Mouse (Mus musculus) testis, adult 2 months (tissue): ENCODE data around the gene Calm3.

Experiments used
- CTCF ChIP-seq: fragments of 200-500 bp; IDR thresholded peaks from 2 replicates; pipeline ENCODE4 v1.5.1; 2012; ENCODE audit warnings: low read depth, mild to moderate bottlenecking, inconsistent platforms, low read length, moderate library complexity; ENCODE audit not compliant: control insufficient read depth, insufficient read depth, insufficient replicate concordance
- POLR2A ChIP-seq: fragments of 200-500 bp; IDR thresholded peaks from 2 replicates; pipeline ENCODE4 v1.6.1; 2012; ENCODE audit warnings: low read depth, mild to moderate bottlenecking, inconsistent platforms, low read length, moderate library complexity; ENCODE audit not compliant: control insufficient read depth

GRCm38 (mm10) chr7:16885271-16885776 is 38.6 kb downstream of the Calm3 start:
- TF ChIP-seq CTCF (no peak), POLR2A (no peak)
